Mouse (Mus musculus): ENCODE data around the gene Gramd1a. TPM values are rescaled to one million over a fixed set of nuclear protein-coding genes. Genes with fewer than 3 reads are reported as not detected.

The Gramd1a gene
- total RNA-seq, 2 experiments from 2014 or later: 39.4 to 60.0 TPM

GRCm38 (mm10) chr7:31151301-31152241 lies 4.1 kb downstream of the Gramd1a start:
- peak; percentile 71 for DNase-seq

DNA sequence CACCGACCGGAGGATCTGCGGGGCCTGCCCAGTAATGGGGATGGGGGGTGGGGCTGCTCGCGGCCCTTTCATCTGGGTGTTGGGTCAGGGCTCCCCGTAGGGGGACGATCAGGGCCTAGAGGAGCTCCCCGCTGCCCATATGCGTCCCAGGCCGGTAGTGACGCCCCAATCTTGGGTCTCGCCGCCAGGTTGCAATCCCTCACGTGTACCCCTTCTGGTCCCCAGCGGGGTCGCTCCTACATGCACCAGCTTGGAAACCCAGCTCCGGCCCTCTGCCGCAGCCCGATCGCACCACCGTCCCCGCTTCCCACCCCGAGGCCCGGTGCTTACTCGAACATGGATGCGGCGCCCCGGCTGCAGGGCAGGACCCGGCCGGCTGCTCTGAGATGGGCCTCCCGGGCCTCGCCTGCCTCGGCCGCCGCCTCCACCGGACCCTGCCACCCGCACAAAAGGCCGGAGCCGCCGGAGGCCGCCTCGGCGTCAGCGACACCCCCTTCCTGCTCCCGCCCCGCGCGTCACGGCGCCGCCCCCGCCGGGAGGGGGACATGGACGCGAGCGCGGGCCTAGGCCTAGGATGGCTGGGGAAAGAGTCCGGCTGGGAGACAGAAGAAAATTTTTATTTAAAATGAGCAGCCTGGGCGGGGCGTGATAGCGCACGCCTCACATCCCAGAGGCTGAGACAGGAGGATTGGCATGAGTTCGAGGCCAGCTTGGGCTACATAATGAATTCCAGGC lies 5.0 kb downstream of the Gramd1a start:
- peak; percentile 96 for DNase-seq

GRCm38 (mm10) chr7:31149751-31150565 lies 5.7 kb downstream of the Gramd1a start:
- DNase-seq: no peak

DNA sequence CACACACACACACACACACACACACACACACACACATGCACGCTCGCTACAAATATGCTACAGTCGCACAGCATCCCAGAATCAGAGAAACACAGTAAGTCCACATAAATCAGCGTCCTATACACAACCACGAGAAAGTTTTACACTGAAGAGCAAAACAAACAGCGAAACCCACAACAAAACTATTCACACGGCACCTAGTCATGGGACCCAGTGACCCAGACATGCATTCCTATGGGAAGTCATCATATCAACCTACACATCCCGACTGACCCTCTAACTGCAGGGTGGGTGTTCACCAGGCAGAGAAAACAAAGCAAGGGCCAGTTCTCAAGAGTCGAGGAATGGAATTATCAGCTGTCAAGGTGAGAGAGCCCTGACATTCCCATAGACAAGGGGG lies 6.4 kb downstream of the Gramd1a start:
- DNase-seq: no peak

GRCm38 (mm10) chr7:31148756-31149155 lies 6.9 kb downstream of the Gramd1a start:
- DNase-seq: peak; percentile 73

- DNase-seq: no peak
These were observed 7.6 kb downstream of the Gramd1a start for GRCm38 (mm10) chr7:31148086-31148485.

DNA sequence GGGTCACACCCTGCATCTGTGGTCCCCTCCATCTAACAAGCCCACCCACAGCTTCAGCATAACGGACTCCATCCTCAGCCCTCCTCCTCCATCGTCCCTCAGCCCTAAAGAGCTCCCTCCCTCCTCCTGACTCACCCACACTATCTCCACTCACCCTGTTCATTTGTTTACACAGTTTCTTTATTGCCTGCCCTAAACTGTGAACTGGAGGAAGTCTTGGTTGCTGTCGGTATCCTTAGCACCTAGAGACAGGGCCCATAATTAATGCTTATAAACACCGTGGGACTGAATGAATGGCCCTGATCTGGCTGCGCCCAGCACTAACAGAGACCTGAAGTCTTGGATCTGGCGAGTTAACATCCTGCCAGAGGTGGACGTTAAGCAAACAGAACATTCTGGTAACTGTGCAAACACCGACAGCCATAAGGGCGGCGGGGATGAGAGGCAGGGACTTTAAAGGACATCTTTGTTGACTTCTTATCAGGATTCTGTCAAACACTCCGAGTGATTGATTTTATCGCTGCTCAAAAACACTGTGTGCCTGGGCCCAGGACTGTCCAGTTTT lies 10.0 kb downstream of the Gramd1a start:
- no peak for DNase-seq

- DNase-seq: no peak
These were observed 10.8 kb downstream of the Gramd1a start for GRCm38 (mm10) chr7:31144886-31145285.

GRCm38 (mm10) chr7:31140941-31141340 lies 14.8 kb downstream of the Gramd1a start:
- no peak for DNase-seq

- no peak for DNase-seq
These were observed 15.4 kb downstream of the Gramd1a start for GRCm38 (mm10) chr7:31140302-31140701.

DNA sequence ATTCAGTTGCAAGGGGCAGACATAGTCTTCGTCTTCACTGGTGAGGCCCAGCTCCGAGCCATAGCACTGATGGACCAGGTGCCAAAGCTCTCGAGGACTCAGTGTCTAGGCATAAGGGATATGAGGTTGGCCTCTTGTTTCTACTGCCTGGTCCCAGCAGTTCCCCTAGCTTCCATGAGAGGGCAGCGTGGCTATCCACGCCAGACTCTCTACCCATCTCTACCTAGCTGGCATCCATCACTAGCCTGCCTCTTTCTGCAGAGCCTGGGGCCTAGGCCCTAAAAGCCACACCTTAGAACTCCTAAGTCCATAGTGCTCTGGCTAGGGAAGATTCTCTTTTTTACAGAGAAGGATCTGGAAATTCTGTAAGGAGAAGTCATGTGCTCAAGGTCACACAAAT lies 15.9 kb downstream of the Gramd1a start:
- peak; percentile 79 for DNase-seq

- DNase-seq: peak; percentile 68
These were observed 20.0 kb downstream of the Gramd1a start for GRCm38 (mm10) chr7:31135717-31136116.

- peak; percentile 40 for DNase-seq
These were observed 23.8 kb downstream of the Gramd1a start for GRCm38 (mm10) chr7:31131866-31132265.

DNA sequence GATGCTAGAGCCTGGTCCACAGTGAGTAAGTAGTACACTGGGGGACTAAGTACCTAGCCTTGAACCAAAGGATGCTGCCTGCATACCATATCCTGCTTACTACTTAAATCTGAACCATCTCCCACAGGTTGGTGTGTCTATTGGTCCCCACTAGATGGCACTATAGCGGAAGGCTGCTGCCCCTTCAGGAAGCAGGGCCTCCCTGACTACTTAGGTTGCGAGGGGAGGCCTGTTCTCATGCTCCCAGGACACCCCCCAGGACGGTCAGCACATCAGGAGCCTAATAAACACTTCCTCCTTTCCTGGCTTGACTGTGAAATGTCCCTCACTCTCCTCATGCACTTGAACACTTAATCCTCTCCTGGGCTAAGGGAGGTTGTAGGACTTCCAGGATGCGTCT lies 24.9 kb downstream of the Gramd1a start:
- peak; percentile 58 for DNase-seq

DNA sequence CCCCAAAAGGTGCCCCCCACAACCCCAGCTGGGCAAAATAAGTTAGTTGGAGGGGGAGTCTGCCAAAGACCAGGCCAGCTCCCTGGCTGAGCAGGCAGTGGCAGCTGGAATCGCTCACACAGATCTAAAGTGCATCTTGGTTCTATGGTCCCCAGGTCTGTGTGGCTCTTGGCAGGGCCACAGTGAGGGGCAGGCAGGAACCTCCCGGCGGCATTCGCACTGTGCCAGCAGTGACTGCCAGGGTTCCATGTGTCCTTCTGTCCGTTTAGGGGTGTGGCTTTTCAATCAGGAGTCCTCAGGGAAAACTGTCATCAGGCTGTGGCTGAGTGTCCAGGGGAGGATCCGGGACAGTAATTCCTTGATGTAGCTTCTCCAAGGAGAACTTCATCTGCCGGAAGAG lies 25.5 kb downstream of the Gramd1a start:
- no peak for DNase-seq

DNA sequence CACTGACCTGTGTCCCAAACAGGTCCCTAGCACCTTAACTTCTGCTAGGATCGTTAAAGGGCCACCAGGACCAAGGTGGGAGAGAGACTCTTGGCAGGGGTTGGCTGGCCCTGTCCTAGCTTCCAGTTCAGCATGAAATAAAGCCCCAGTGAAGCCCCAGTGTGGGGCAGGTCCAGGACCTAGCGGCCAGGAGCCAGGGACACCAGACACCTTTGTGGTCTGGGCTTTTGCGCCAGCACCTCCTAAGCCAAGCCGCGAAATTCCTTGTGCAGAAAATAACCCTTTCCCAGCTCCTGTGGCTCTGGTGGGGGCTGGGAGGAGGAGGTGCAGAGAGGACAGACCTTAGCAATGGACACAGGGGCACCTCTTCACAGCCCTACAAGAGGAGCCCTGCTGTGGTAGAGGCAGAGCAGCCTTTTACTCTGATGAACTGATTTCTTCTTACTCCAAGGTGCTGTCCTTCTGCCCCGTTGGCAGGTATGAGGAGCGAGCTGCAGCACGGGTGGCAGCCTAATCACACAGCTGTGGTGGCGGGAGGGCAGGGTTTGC lies 27.5 kb downstream of the Gramd1a start:
- DNase-seq: no peak

- peak; percentile 81 for DNase-seq
These were observed 28.6 kb downstream of the Gramd1a start, which contains the start of gene Scn1b for GRCm38 (mm10) chr7:31126851-31127724. Scn1b (minus strand) TSS chr7:31127003.

DNA sequence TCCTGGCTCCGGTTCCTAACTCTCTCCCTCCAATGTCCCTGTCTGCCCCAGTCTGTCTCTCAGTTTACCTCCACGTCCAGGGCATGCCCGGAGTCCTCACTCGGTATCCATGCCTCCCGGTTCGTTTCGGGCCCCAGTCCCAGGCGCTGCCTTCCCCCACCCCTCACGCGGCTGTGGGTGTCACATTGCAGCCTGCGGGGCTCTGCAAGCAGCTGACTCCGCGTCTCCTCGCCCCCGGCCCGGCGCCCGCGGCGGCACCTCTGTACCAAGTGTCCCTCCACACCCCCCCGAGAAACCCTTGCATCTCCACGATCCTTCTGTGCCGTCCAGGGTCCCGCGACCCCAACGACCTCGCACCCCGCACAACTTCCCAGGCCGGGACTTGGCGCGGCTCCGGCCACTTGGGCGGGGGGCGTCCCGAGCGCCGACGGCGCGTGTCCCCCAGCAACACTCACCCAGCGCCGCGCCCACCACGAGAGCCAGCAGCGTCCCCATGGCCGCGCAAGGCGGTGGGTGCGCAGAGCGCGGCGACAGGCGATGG lies 29.4 kb downstream of the Gramd1a start:
- DNase-seq: no peak

DNA sequence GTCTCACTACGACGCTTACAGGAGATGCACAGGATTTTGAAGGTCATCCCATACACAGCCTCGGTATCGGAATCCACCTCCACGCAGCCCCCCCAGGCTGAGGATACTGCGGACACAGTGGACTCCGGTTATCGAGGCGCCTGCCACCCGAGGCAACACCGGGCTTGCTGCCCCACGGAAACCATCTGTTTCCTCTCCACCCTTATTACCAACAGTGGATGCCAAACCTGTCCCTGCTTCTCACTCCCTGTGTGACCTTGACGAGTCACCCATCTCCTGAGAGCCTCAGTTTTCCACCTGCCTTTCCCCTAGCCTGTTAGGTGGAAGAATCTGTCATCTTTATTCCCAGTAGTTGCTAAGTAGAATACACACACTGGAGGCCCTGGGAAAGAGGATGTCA lies 30.6 kb downstream of the Gramd1a start:
- DNase-seq: no peak

DNA sequence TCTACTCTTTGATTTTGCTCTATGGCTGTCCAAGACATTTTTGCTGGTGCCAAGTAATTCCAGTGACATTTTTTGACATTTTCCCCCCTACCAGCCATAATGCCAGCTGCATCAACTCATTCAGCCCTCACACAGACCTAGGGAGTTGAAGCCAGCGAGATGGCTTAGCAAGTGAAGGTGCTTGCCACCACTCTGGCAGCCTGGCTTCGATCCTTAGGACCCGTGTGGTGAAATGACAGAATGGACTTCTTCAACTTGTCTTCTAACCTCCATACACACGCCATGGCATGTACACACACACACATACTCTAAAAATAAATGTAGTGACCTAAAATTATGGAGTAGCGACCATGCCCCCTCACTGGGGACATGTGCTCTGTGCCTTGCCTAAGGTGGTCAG lies 31.3 kb downstream of the Gramd1a start:
- no peak for DNase-seq

Data from adrenal gland, postnatal 10 days (tissue).